Mouse (Mus musculus): ENCODE measurements at regions not wholly inside any gene's neighbourhood (a gene's known extent, or its start where the extent isn't known, plus 50 kb on each side); places are given as distances from the start of the nearest gene placed in this dataset.

DNA sequence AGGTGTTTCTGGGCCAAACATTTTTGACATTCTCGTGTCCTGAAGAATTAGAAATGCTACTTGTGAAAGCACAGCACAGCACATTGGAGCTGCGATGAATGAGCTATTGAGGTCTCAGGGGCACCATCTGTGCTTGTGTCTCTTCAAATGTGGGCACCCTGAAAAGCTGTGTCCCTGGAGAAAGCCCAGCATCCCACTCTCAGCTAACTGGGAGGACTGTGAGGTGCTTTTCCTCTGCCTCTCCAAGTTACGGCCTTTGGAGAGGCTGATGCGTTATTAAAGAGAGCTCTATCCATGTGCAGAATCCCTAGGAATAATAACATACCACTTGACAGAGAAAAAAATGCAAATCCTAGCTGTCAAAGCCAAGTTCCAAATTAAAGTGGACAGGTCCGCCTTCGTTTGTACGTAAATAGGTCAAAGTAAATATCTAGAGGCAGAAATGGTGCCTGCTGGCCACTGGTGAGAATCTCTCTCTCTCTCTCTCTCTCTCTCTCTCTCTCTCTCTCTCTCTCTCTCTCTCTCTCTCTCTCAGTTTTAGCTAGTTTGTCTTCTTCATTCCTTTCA lies 397.3 kb upstream of the Mmadhc start:
- WGBS: 77% methylated on average over 7 of the region's 7 CpGs
- ATAC-seq (replicated peaks; ENCODE audit: low FRiP score, low read depth) (no peak), DNase-seq (ENCODE audit: low spot score) (no peak)
- no peak overlapping the region for H3K4me2 ChIP-seq (ENCODE audit: low read length)
- H3K27ac ChIP-seq: no peak overlapping the region
- H3K9me3 ChIP-seq (replicated peaks; ENCODE audit: low read length): no peaks in the 10 kb centered on the region
- TF ChIP-seq CTCF (IDR thresholded peaks at IDR 0.05; ENCODE audit: low read depth): no peak
- H3K27me3 ChIP-seq (ENCODE audit: insufficient read depth, low read length): no peaks in the 10 kb centered on the region
- no peaks in the 10 kb centered on the region for H3K36me3 ChIP-seq (ENCODE audit: insufficient read depth, low read length)
- no peak overlapping the region for H3K4me3 ChIP-seq (replicated peaks; ENCODE audit: low read depth, low read length)
- no peak overlapping the region for H3K9ac ChIP-seq (ENCODE audit: low read depth, low read length)
- no peaks in the 10 kb centered on the region for H3K4me1 ChIP-seq (replicated peaks; ENCODE audit: insufficient read depth, low read length)

GRCm38 (mm10) chr2:50690120-50691103 lies 393.8 kb upstream of the Mmadhc start:
- no peak for TF ChIP-seq CTCF (IDR thresholded peaks at IDR 0.05; ENCODE audit: low read depth)
- Histone ChIP-seq H3K27me3 (ENCODE audit: insufficient read depth, low read length) (no peaks in the 10 kb centered on the region), H3K4me1 (replicated peaks; ENCODE audit: insufficient read depth, low read length) (no peaks in the 10 kb centered on the region), H3K9ac (ENCODE audit: low read depth, low read length) (no peak overlapping the region), H3K9me3 (replicated peaks; ENCODE audit: low read length) (no peaks in the 10 kb centered on the region), H3K27ac (no peak overlapping the region), H3K36me3 (ENCODE audit: insufficient read depth, low read length) (no peaks in the 10 kb centered on the region), H3K4me2 (ENCODE audit: low read length) (no peak overlapping the region), H3K4me3 (replicated peaks; ENCODE audit: low read depth, low read length) (no peak overlapping the region)
- 73% methylated on average over 11 of the region's 11 CpGs for WGBS
- peak; percentile 27 for DNase-seq (ENCODE audit: low spot score)
- no peak for ATAC-seq (replicated peaks; ENCODE audit: low FRiP score, low read depth)

- no peak for DNase-seq (ENCODE audit: low spot score)
- Histone ChIP-seq H3K4me2 (ENCODE audit: low read length) (no peak overlapping the region), H3K27ac (no peak overlapping the region), H3K27me3 (ENCODE audit: insufficient read depth, low read length) (no peaks in the 10 kb centered on the region), H3K4me1 (replicated peaks; ENCODE audit: insufficient read depth, low read length) (no peaks in the 10 kb centered on the region), H3K36me3 (ENCODE audit: insufficient read depth, low read length) (no peaks in the 10 kb centered on the region), H3K9me3 (replicated peaks; ENCODE audit: low read length) (no peaks in the 10 kb centered on the region), H3K4me3 (replicated peaks; ENCODE audit: low read depth, low read length) (no peak overlapping the region), H3K9ac (ENCODE audit: low read depth, low read length) (no peak overlapping the region)
- WGBS: 85% methylated on average over 10 of the region's 10 CpGs
- no peak for TF ChIP-seq CTCF (IDR thresholded peaks at IDR 0.05; ENCODE audit: low read depth)
- no peak for ATAC-seq (replicated peaks; ENCODE audit: low FRiP score, low read depth)
Observed at GRCm38 (mm10) chr2:50687672-50688151, 391.1 kb upstream of the Mmadhc start.

DNA sequence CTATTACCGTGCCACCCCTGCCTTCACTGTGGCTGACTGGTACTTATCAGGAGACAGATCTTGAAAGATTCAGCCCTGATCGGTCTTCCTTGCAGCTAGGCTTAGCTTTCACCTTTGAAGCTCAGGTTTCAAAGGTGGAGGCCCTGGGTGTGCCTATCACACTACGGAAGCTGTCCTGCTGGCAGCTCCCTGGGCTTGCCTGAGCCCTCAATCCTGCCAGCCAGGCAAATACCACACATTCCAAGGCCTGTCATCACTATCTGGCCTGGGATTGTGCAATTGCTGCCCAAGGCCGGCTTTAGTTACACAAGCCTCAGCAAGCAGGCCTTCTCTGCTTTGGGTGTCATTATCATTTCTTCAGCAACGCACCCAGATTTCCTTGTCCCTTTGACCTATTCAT lies 390.6 kb upstream of the Mmadhc start:
- no peak overlapping the region for H3K4me2 ChIP-seq (ENCODE audit: low read length)
- no peak overlapping the region for H3K27ac ChIP-seq
- no peaks in the 10 kb centered on the region for H3K9me3 ChIP-seq (replicated peaks; ENCODE audit: low read length)
- H3K9ac ChIP-seq (ENCODE audit: low read depth, low read length): no peak overlapping the region
- WGBS: 36% methylated on average over 5 of the region's 5 CpGs
- peak; percentile 91 for ATAC-seq (replicated peaks; ENCODE audit: low FRiP score, low read depth)
- H3K4me3 ChIP-seq (replicated peaks; ENCODE audit: low read depth, low read length): no peak overlapping the region
- DNase-seq (ENCODE audit: low spot score): peak; percentile 67
- no peak for TF ChIP-seq CTCF (IDR thresholded peaks at IDR 0.05; ENCODE audit: low read depth)
- no peaks in the 10 kb centered on the region for H3K36me3 ChIP-seq (ENCODE audit: insufficient read depth, low read length)
- no peaks in the 10 kb centered on the region for H3K27me3 ChIP-seq (ENCODE audit: insufficient read depth, low read length)
- H3K4me1 ChIP-seq (replicated peaks; ENCODE audit: insufficient read depth, low read length): no peaks in the 10 kb centered on the region

GRCm38 (mm10) chr2:50677456-50677855 lies 380.9 kb upstream of the Mmadhc start:
- Histone ChIP-seq H3K4me2 (ENCODE audit: low read length) (no peak overlapping the region), H3K27me3 (ENCODE audit: insufficient read depth, low read length) (no peaks in the 10 kb centered on the region), H3K9me3 (replicated peaks; ENCODE audit: low read length) (no peaks in the 10 kb centered on the region), H3K4me1 (replicated peaks; ENCODE audit: insufficient read depth, low read length) (no peaks in the 10 kb centered on the region), H3K9ac (ENCODE audit: low read depth, low read length) (no peak overlapping the region), H3K27ac (no peak overlapping the region), H3K36me3 (ENCODE audit: insufficient read depth, low read length) (no peaks in the 10 kb centered on the region), H3K4me3 (replicated peaks; ENCODE audit: low read depth, low read length) (no peak overlapping the region)
- ATAC-seq (replicated peaks; ENCODE audit: low FRiP score, low read depth) (no peak), DNase-seq (ENCODE audit: low spot score) (no peak)
- WGBS: 76% methylated on average over 1 of the region's 1 CpGs
- TF ChIP-seq CTCF (IDR thresholded peaks at IDR 0.05; ENCODE audit: low read depth): no peak

GRCm38 (mm10) chr2:50675736-50676550 lies 379.3 kb upstream of the Mmadhc start:
- DNase-seq (ENCODE audit: low spot score) (no peak), ATAC-seq (replicated peaks; ENCODE audit: low FRiP score, low read depth) (no peak)
- H3K27ac ChIP-seq: no peak overlapping the region
- 86% methylated on average over 7 of the region's 7 CpGs for WGBS
- no peak overlapping the region for H3K4me2 ChIP-seq (ENCODE audit: low read length)
- no peak for TF ChIP-seq CTCF (IDR thresholded peaks at IDR 0.05; ENCODE audit: low read depth)
- no peak overlapping the region for H3K4me3 ChIP-seq (replicated peaks; ENCODE audit: low read depth, low read length)
- no peaks in the 10 kb centered on the region for H3K4me1 ChIP-seq (replicated peaks; ENCODE audit: insufficient read depth, low read length)
- no peaks in the 10 kb centered on the region for H3K27me3 ChIP-seq (ENCODE audit: insufficient read depth, low read length)
- no peaks in the 10 kb centered on the region for H3K36me3 ChIP-seq (ENCODE audit: insufficient read depth, low read length)
- H3K9me3 ChIP-seq (replicated peaks; ENCODE audit: low read length): no peaks in the 10 kb centered on the region
- H3K9ac ChIP-seq (ENCODE audit: low read depth, low read length): no peak overlapping the region

Data from kidney, postnatal 0 days (tissue).